11 mouse cellular contexts compared by ENCODE assay signal in genomic region chr2:169641547-169641946, GRCm38 (mm10). TPM values are rescaled to one million over a fixed set of nuclear protein-coding genes. Genes with fewer than 3 reads are reported as not detected.
DNase-seq lines count a peak whose midpoint lies in the region; ATAC-seq and TF ChIP-seq lines count a peak whose summit lies in the region.
"Had no signal": no experiment of that assay in that cellular context is flagged by ENCODE, and none has a peak within 500 bp of the region (broad histone marks: within the 10 kb centered on the region; RNA-seq: fewer than 3 reads in every experiment).

No protein-coding gene starts in this region.

- H3K27me3 ChIP-seq in hindbrain, embryonic 15.5 days = no peaks in the 10 kb centered on the region
- H3K27me3 ChIP-seq in hindbrain, embryonic 12.5 days = no peaks in the 10 kb centered on the region
- H3K27me3 ChIP-seq in limb, embryonic 13.5 days = no peaks in the 10 kb centered on the region
- no peaks in the 10 kb centered on the region for H3K27me3 ChIP-seq in thymus, adult 2 months (ENCODE audit: control insufficient read depth, insufficient read depth, low read length)

- no peak overlapping the region for H3K4me3 ChIP-seq in hindbrain, embryonic 15.5 days
- no peak overlapping the region for H3K4me3 ChIP-seq in hindbrain, embryonic 12.5 days
- peak overlapping the region; percentile 40 for H3K4me3 ChIP-seq in brown adipose tissue, adult 24 weeks (ENCODE audit: insufficient read depth, low read depth, low read length)
- H3K4me3 ChIP-seq in limb, embryonic 13.5 days = peak overlapping the region; percentile 8
- no peak overlapping the region for H3K4me3 ChIP-seq in thymus, adult 2 months (ENCODE audit: control insufficient read depth, insufficient read depth, low read length)

- WGBS in hindbrain, embryonic 15.5 days = 48% methylated on average over 14 of the region's 14 CpGs
- 68% methylated on average over 14 of the region's 14 CpGs for WGBS in hindbrain, embryonic 12.5 days
- WGBS in limb, embryonic 13.5 days = 39% methylated on average over 14 of the region's 14 CpGs
- 90% methylated on average over 14 of the region's 14 CpGs for WGBS in thymus, adult 2 months

- peak overlapping the region; percentile 26; the same call in 1 of the 2 replicates for H3K4me2 ChIP-seq in hindbrain, embryonic 15.5 days
- no peak overlapping the region for H3K4me2 ChIP-seq in hindbrain, embryonic 12.5 days (replicated peaks)
- peak overlapping the region; percentile 43 for H3K4me2 ChIP-seq in limb, embryonic 13.5 days (replicated peaks)

- H3K36me3 ChIP-seq in hindbrain, embryonic 15.5 days = no peaks in the 10 kb centered on the region
- H3K36me3 ChIP-seq in hindbrain, embryonic 12.5 days = no peaks in the 10 kb centered on the region
- 0 out of 2 replicates have a peak, but pooled peaks cover 2% of the 10 kb centered on the region for H3K36me3 ChIP-seq in limb, embryonic 13.5 days
- H3K36me3 ChIP-seq in thymus, adult 2 months (ENCODE audit: control insufficient read depth, insufficient read depth, low read length) = no peaks in the 10 kb centered on the region

- peaks cover 29% of the 10 kb centered on the region for H3K4me1 ChIP-seq in hindbrain, embryonic 15.5 days (replicated peaks)
- 0 out of 2 replicates have a peak, but pooled peaks cover 5% of the 10 kb centered on the region for H3K4me1 ChIP-seq in hindbrain, embryonic 12.5 days
- H3K4me1 ChIP-seq in brown adipose tissue, adult 24 weeks (ENCODE audit: control insufficient read depth, insufficient read depth, insufficient read length, low read length) = 0 out of 2 replicates have a peak, but pooled peaks cover 4% of the 10 kb centered on the region
- peaks cover 35% of the 10 kb centered on the region for H3K4me1 ChIP-seq in limb, embryonic 13.5 days
- no peaks in the 10 kb centered on the region for H3K4me1 ChIP-seq in thymus, adult 2 months (replicated peaks; ENCODE audit: control insufficient read depth, insufficient read depth, low read length)

- no peak for ATAC-seq in hindbrain, embryonic 15.5 days (ENCODE audit: low FRiP score, low read depth)
- no peak for ATAC-seq in hindbrain, embryonic 12.5 days (ENCODE audit: low FRiP score)
- ATAC-seq in limb, embryonic 13.5 days (ENCODE audit: low FRiP score, low read depth) = 0 out of 2 replicates have a peak, but pooled peaks have one; percentile 32
- no peak for ATAC-seq in activated CD4-positive, CD25-positive, alpha-beta regulatory T cell, adult 4 months

- no peak overlapping the region for H3K27ac ChIP-seq in hindbrain, embryonic 15.5 days (replicated peaks)
- no peak overlapping the region for H3K27ac ChIP-seq in hindbrain, embryonic 12.5 days
- no peak overlapping the region for H3K27ac ChIP-seq in brown adipose tissue, adult 24 weeks (replicated peaks; ENCODE audit: low read depth, low read length)
- no peak overlapping the region for H3K27ac ChIP-seq in limb, embryonic 13.5 days
- no peak overlapping the region for H3K27ac ChIP-seq in thymus, adult 2 months (ENCODE audit: control insufficient read depth, insufficient read depth, low read length)

- no peak for TF ChIP-seq CTCF in thymus, adult 2 months (IDR thresholded peaks at IDR 0.05; ENCODE audit: borderline replicate concordance, control insufficient read depth, extremely low read depth, insufficient read depth, low read length, poor library complexity)

- DNase-seq in ZHBTc4 (ENCODE audit: low read depth, low spot score) = peak; percentile 15
- DNase-seq in thymus, adult 2 months = no peak
- DNase-seq: cerebellum, postnatal 25 days; gastrocnemius, postnatal 14 days; heart, postnatal 4 days; lung, postnatal 10 days had no signal

- 0 out of 2 replicates have a peak overlapping the region, but pooled peaks have one; percentile 22 for H3K9ac ChIP-seq in hindbrain, embryonic 15.5 days
- no peak overlapping the region for H3K9ac ChIP-seq in hindbrain, embryonic 12.5 days
- no peak overlapping the region for H3K9ac ChIP-seq in limb, embryonic 13.5 days

- no peak for TF ChIP-seq POLR2A in thymus, adult 2 months (IDR thresholded peaks at IDR 0.05; ENCODE audit: control insufficient read depth, extremely low read depth, insufficient read depth, low read length, poor library complexity)

- no peaks in the 10 kb centered on the region for H3K9me3 ChIP-seq in hindbrain, embryonic 15.5 days
- H3K9me3 ChIP-seq in hindbrain, embryonic 12.5 days (replicated peaks) = no peaks in the 10 kb centered on the region
- no peaks in the 10 kb centered on the region for H3K9me3 ChIP-seq in limb, embryonic 13.5 days

RNA-seq across cellular contexts. Expression of gene Tshz2, which starts 8.7 kb away (rescaled TPM):
- 30.2 and 36.3 TPM in 2 replicates for polyA plus RNA-seq in hindbrain, embryonic 15.5 days (2015; fragmentation: Nextera tagmentation; extraction: Ambion mirVana)
- polyA plus RNA-seq in hindbrain, embryonic 12.5 days (2016; fragmentation: Nextera tagmentation; extraction: Ambion mirVana) = 19.3 and 26.5 TPM in 2 replicates
- polyA plus RNA-seq in brown adipose tissue, adult 24 weeks (2012; ENCODE audit: insufficient read depth, insufficient read length, missing spikeins) = 11.3 and 19.5 TPM in 2 replicates
- polyA plus RNA-seq in limb, embryonic 13.5 days (2015; fragmentation: Nextera tagmentation; extraction: Ambion mirVana) = 14.5 and 16.1 TPM in 2 replicates
- polyA plus RNA-seq in activated CD4-positive, CD25-positive, alpha-beta regulatory T cell, adult 4 months (2017; shearing (Covaris generic)) = under 1 TPM; 0.28 to 0.37 TPM
- polyA plus RNA-seq in thymus, adult 2 months (2012; rRNA removed) = 2.3 and 2.5 TPM in 2 replicates

RNA-seq across cellular contexts. Expression of gene Gm11011, which starts 54.0 kb away (rescaled TPM):
- not detected in 2 replicates for polyA plus RNA-seq in hindbrain, embryonic 15.5 days (2015; fragmentation: Nextera tagmentation; extraction: Ambion mirVana)
- not detected in 2 replicates for polyA plus RNA-seq in hindbrain, embryonic 12.5 days (2016; fragmentation: Nextera tagmentation; extraction: Ambion mirVana)
- polyA plus RNA-seq in brown adipose tissue, adult 24 weeks (2012; ENCODE audit: insufficient read depth, insufficient read length, missing spikeins) = not detected in 2 replicates
- polyA plus RNA-seq in limb, embryonic 13.5 days (2015; fragmentation: Nextera tagmentation; extraction: Ambion mirVana) = not detected in 2 replicates
- not detected for polyA plus RNA-seq in activated CD4-positive, CD25-positive, alpha-beta regulatory T cell, adult 4 months (2017; shearing (Covaris generic))
- polyA plus RNA-seq in thymus, adult 2 months (2012; rRNA removed) = not detected in 2 replicates

Comparison
In these comparisons a context has a peak if more than half of its experiments do, and no peak if none do; other contexts are left out.
1. H3K4me3 ChIP-seq: peak in brown adipose tissue, adult 24 weeks (single experiment) and limb, embryonic 13.5 days (single experiment); none in hindbrain, embryonic 15.5 days (single experiment), hindbrain, embryonic 12.5 days (single experiment) and thymus, adult 2 months (single experiment).